Mouse (Mus musculus) megakaryocyte, embryonic 14.5 days (primary cell): ENCODE measurements around the gene Gpr183. TPM values are rescaled to one million over a fixed set of nuclear protein-coding genes. Genes with fewer than 3 reads are reported as not detected.

Source experiments
- H3K27me3 ChIP-seq: replicated peaks from 2 replicates; pipeline ENCODE3; 2012; ENCODE audit warnings: inconsistent platforms
- H3K36me3 ChIP-seq: replicated peaks from 2 replicates; pipeline ENCODE3; 2012; ENCODE audit warnings: low read length, inconsistent platforms, mixed read lengths
- H3K4me1 ChIP-seq: 2 replicates; pipeline ENCODE4 v1.6.1; 2012; ENCODE audit warnings: inconsistent platforms
- H3K4me3 ChIP-seq: replicated peaks from 2 replicates; pipeline ENCODE3; 2012; ENCODE audit warnings: moderate library complexity, mild to moderate bottlenecking, inconsistent platforms
- H3K9me3 ChIP-seq: 2 replicates; pipeline ENCODE4 v1.6.1; 2012; ENCODE audit warnings: inconsistent platforms
- FLI1 ChIP-seq: IDR thresholded peaks from 2 replicates; pipeline ENCODE4 v1.6.1; 2012; ENCODE audit warnings: low read length, inconsistent platforms, mixed read lengths
- GATA1 ChIP-seq: IDR thresholded peaks from 3 replicates; pipeline ENCODE4 v1.6.1; 2012; ENCODE audit warnings: mixed read lengths, low read length, inconsistent platforms, borderline replicate concordance
- polyA plus RNA-seq: library from polyadenylated mRNA; stranded (reverse); fragments of >175 nt; gene quantifications from 2 replicates; pipeline ENCODE4 v1.2.3, GENCODE M21; 2012; ENCODE audit warnings: low replicate concordance; ENCODE audit not compliant: insufficient read depth

Gene Gpr183
- polyA plus RNA-seq, 1 experiment = 0.89 TPM

GRCm38 (mm10) chr14:121936856-121937255, 28.1 kb downstream of the Gpr183 start:
- peaks cover 14% of the 10 kb centered on the region for H3K9me3 ChIP-seq
- H3K36me3 ChIP-seq = peaks cover 40% of the 10 kb centered on the region
- peaks cover 2% of the 10 kb centered on the region for H3K27me3 ChIP-seq
- peaks cover 43% of the 10 kb centered on the region for H3K4me1 ChIP-seq
- TF ChIP-seq FLI1 = no peak
- TF ChIP-seq GATA1 = no peak
- H3K4me3 ChIP-seq = no peak overlapping the region

GRCm38 (mm10) chr14:121936356-121936755, 28.6 kb downstream of the Gpr183 start:
- Histone ChIP-seq H3K9me3 (peaks cover 14% of the 10 kb centered on the region), H3K4me3 (no peak overlapping the region), H3K36me3 (peaks cover 40% of the 10 kb centered on the region), H3K27me3 (peaks cover 2% of the 10 kb centered on the region), H3K4me1 (peaks cover 48% of the 10 kb centered on the region)
- TF ChIP-seq FLI1 = no peak
- TF ChIP-seq GATA1 = no peak

GRCm38 (mm10) chr14:121934597-121934946, 30.4 kb downstream of the Gpr183 start:
- no peak for TF ChIP-seq GATA1
- Histone ChIP-seq H3K27me3 (peaks cover 2% of the 10 kb centered on the region), H3K4me1 (peaks cover 59% of the 10 kb centered on the region), H3K4me3 (no peak overlapping the region), H3K9me3 (peaks cover 14% of the 10 kb centered on the region), H3K36me3 (peaks cover 40% of the 10 kb centered on the region)

GRCm38 (mm10) chr14:121933906-121934596, 30.9 kb downstream of the Gpr183 start:
- peaks cover 14% of the 10 kb centered on the region for H3K9me3 ChIP-seq
- peaks cover 2% of the 10 kb centered on the region for H3K27me3 ChIP-seq
- H3K4me3 ChIP-seq = peak overlapping the region; percentile 3
- peaks cover 40% of the 10 kb centered on the region for H3K36me3 ChIP-seq
- TF ChIP-seq FLI1 (no peak), GATA1 (no peak)
- H3K4me1 ChIP-seq = peaks cover 63% of the 10 kb centered on the region

- Histone ChIP-seq H3K27me3 (peaks cover 2% of the 10 kb centered on the region), H3K4me1 (peaks cover 59% of the 10 kb centered on the region), H3K9me3 (peaks cover 14% of the 10 kb centered on the region), H3K36me3 (peaks cover 44% of the 10 kb centered on the region), H3K4me3 (no peak overlapping the region)
- TF ChIP-seq GATA1 (no peak), FLI1 (no peak)
Observed at GRCm38 (mm10) chr14:121932180-121932579, 32.8 kb downstream of the Gpr183 start.

GRCm38 (mm10) chr14:121931594-121931993, 33.4 kb downstream of the Gpr183 start:
- TF ChIP-seq GATA1 (no peak), FLI1 (no peak)
- peaks cover 40% of the 10 kb centered on the region for H3K36me3 ChIP-seq
- peaks cover 14% of the 10 kb centered on the region for H3K9me3 ChIP-seq
- no peak overlapping the region for H3K4me3 ChIP-seq
- peaks cover 63% of the 10 kb centered on the region for H3K4me1 ChIP-seq
- peaks cover 2% of the 10 kb centered on the region for H3K27me3 ChIP-seq

GRCm38 (mm10) chr14:121930731-121931383, 34.1 kb downstream of the Gpr183 start:
- H3K4me1 ChIP-seq = peaks cover 66% of the 10 kb centered on the region
- peaks cover 8% of the 10 kb centered on the region for H3K9me3 ChIP-seq
- TF ChIP-seq GATA1 (no peak), FLI1 (no peak)
- H3K4me3 ChIP-seq = no peak overlapping the region
- H3K27me3 ChIP-seq = peaks cover 2% of the 10 kb centered on the region
- H3K36me3 ChIP-seq = peaks cover 36% of the 10 kb centered on the region

GRCm38 (mm10) chr14:121929243-121929951, 35.6 kb downstream of the Gpr183 start:
- H3K4me1 ChIP-seq = peaks cover 64% of the 10 kb centered on the region
- H3K36me3 ChIP-seq = peaks cover 32% of the 10 kb centered on the region
- H3K9me3 ChIP-seq = no peaks in the 10 kb centered on the region
- peak overlapping the region; percentile 85 for H3K4me3 ChIP-seq
- TF ChIP-seq FLI1 (no peak), GATA1 (no peak; the same call in 2 of the 3 replicates)
- H3K27me3 ChIP-seq = peaks cover 2% of the 10 kb centered on the region

- Histone ChIP-seq H3K36me3 (peaks cover 23% of the 10 kb centered on the region), H3K4me1 (peaks cover 58% of the 10 kb centered on the region), H3K27me3 (no peaks in the 10 kb centered on the region), H3K9me3 (no peaks in the 10 kb centered on the region), H3K4me3 (peak overlapping the region; percentile 85)
- TF ChIP-seq GATA1 = no peak
- no peak for TF ChIP-seq FLI1
Observed at GRCm38 (mm10) chr14:121928375-121929137, 36.4 kb downstream of the Gpr183 start.
